Mouse (Mus musculus) cerebellum, postnatal 25 days (tissue): ENCODE measurements around the gene Vwa1.
A peak's percentile ranks its signal among the peaks of the same experiment; 100 is the strongest.

ENCODE experiments used
- DNase-seq, 2 experiments: peaks; one replicate each; pipeline ENCODE4 v3.0.0; 2021; ENCODE audit warnings: mixed read lengths in 2 of 2

Vwa1 gene

GRCm38 (mm10) chr4:155779498-155779897 lies 5.0 kb upstream of the Vwa1 start:
- DNase-seq = no peak

GRCm38 (mm10) chr4:155777816-155778215 lies 3.3 kb upstream of the Vwa1 start:
- DNase-seq = peak in 1 of 2 experiments; percentile 56

- no peak for DNase-seq
These were observed 2.3 kb upstream of the Vwa1 start for GRCm38 (mm10) chr4:155776704-155777335.

- DNase-seq = peak; percentile 80 to 86
These were observed 1.4 kb upstream of the Vwa1 start for GRCm38 (mm10) chr4:155775855-155776254.

- peak; percentile 68 to 69 for DNase-seq
These were observed 658 bp upstream of the Vwa1 start for GRCm38 (mm10) chr4:155774971-155775740.

- DNase-seq = no peak
These were observed 991 bp downstream of the Vwa1 start for GRCm38 (mm10) chr4:155773335-155774078.

- peak in 1 of 2 experiments; percentile 30 for DNase-seq
These were observed 1.7 kb downstream of the Vwa1 start for GRCm38 (mm10) chr4:155772786-155773185.

GRCm38 (mm10) chr4:155771706-155772105 lies 2.8 kb downstream of the Vwa1 start:
- DNase-seq = no peak

- DNase-seq = no peak
These were observed 3.9 kb downstream of the Vwa1 start for GRCm38 (mm10) chr4:155770626-155771025.

GRCm38 (mm10) chr4:155769880-155770512 lies 4.5 kb downstream of the Vwa1 start:
- peak; percentile 97 to 99 for DNase-seq

GRCm38 (mm10) chr4:155769496-155769879 lies 5.0 kb downstream of the Vwa1 start:
- peak in 1 of 2 experiments; percentile 27 for DNase-seq

- DNase-seq = no peak
These were observed 12.1 kb downstream of the Vwa1 start for GRCm38 (mm10) chr4:155762357-155762756.

- DNase-seq = peak in 1 of 2 experiments; percentile 51
These were observed 13.0 kb downstream of the Vwa1 start for GRCm38 (mm10) chr4:155761356-155762099.

GRCm38 (mm10) chr4:155760613-155761355 lies 13.7 kb downstream of the Vwa1 start, which contains the start of gene Atad3a:
Gene Atad3a, minus strand, starts transcription at chr4:155761093.
- peak; percentile 98 to 99 for DNase-seq

GRCm38 (mm10) chr4:155759862-155760612 lies 14.5 kb downstream of the Vwa1 start:
- peak in 1 of 2 experiments; percentile 59 for DNase-seq

- DNase-seq = no peak
These were observed 17.5 kb downstream of the Vwa1 start for GRCm38 (mm10) chr4:155757011-155757410.

GRCm38 (mm10) chr4:155746575-155747490 lies 27.7 kb downstream of the Vwa1 start:
- DNase-seq = peak; percentile 71 to 72

- peak; percentile 77 to 84 for DNase-seq
These were observed 28.4 kb downstream of the Vwa1 start for GRCm38 (mm10) chr4:155746036-155746548.

- no peak for DNase-seq
These were observed 29.4 kb downstream of the Vwa1 start for GRCm38 (mm10) chr4:155745136-155745535.
